Mouse (Mus musculus): ENCODE data around the gene Ebf1.

- TF ChIP-seq CTCF (IDR thresholded peaks at IDR 0.05; ENCODE audit: low read depth) (no peak), EP300 (optimal IDR thresholded peaks at IDR 0.05) (no peak)
Observed at GRCm38 (mm10) chr11:44727821-44728220, 110.7 kb downstream of the Ebf1 start.

Data from stomach, postnatal 0 days (tissue).